Comparison of ENCODE assay signal across 17 mouse cellular contexts in the genomic region with DNA sequence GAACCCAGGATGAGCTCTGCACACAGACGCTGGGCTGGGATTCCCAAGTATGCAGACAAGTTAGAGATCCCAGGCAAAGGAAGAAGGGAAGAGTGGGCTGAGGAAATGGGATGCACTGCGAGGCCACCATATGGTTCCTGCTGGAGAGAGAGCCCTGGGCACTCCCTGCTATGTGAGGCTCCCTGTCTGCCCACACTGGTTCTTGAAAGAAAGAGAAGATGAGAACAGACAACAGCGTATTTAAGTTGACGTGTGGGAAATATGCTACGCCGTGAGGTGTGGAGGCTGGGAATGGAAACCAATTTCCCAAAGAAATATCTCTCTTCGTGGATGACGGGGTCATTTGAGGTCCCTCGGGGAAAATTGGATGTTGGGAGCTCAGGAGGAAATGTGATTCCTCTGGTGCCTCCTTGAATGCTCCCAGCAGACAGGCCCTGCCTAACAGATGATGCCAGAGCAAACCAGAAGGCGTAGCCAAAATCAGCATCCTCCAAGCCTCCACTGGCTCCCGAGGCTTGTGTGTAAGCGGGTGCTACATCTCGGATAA. TPM values are rescaled to one million over a fixed set of nuclear protein-coding genes. Genes with fewer than 3 reads are reported as not detected.
A peak's percentile ranks its signal among the peaks of the same experiment; 100 is the strongest.
DNase-seq lines count a peak whose midpoint lies in the region; ATAC-seq and TF ChIP-seq lines count a peak whose summit lies in the region.
"Had no signal": no experiment of that assay in that cellular context is flagged by ENCODE, and none has a peak within 500 bp of the region (broad histone marks: within the 10 kb centered on the region; RNA-seq: fewer than 3 reads in every experiment).

No protein-coding gene starts in this region.

- no peak overlapping the region for H3K4me3 ChIP-seq in hindbrain, embryonic 13.5 days
- no peak overlapping the region for H3K4me3 ChIP-seq in hindbrain, embryonic 14.5 days (replicated peaks; ENCODE audit: low read length)
- H3K4me3 ChIP-seq: embryonic facial prominence, embryonic 12.5 days; heart, adult 2 months had no signal

- no peaks in the 10 kb centered on the region for H3K27me3 ChIP-seq in hindbrain, embryonic 13.5 days
- no peaks in the 10 kb centered on the region for H3K27me3 ChIP-seq in hindbrain, embryonic 14.5 days (ENCODE audit: control insufficient read depth, insufficient read depth, low read length)
- H3K27me3 ChIP-seq: embryonic facial prominence, embryonic 12.5 days had no signal

- H3K27ac ChIP-seq in hindbrain, embryonic 13.5 days: 0 out of 2 replicates have a peak overlapping the region, but pooled peaks have one; percentile 25
- H3K27ac ChIP-seq in hindbrain, embryonic 14.5 days: no peak overlapping the region
- H3K27ac ChIP-seq: embryonic facial prominence, embryonic 12.5 days; heart, adult 2 months had no signal

- DNase-seq in hindbrain, embryonic 14.5 days (ENCODE audit: low spot score): no peak
- peak; percentile 44 for DNase-seq in brain, embryonic 14.5 days (ENCODE audit: low read depth)
- DNase-seq in frontal cortex, postnatal 36 days (ENCODE audit: low spot score in 2 of 2): peak; percentile 59 to 71
- DNase-seq in right cerebral cortex, adult 2 months (ENCODE audit: low spot score in 2 of 2): peak; percentile 56 to 67
- no peak for DNase-seq in lung, postnatal 36 days
- no peak for DNase-seq in urinary bladder, postnatal 10 days (ENCODE audit: low spot score)
- no peak for DNase-seq in kidney, postnatal 36 days
- DNase-seq: adrenal gland, postnatal 10 days; cerebellum, postnatal 10 days; heart, adult 2 months; kidney, adult 18-20 months; kidney, postnatal 4 days; lung, adult 18-20 months; midbrain, embryonic 14.5 days had no signal

- no peak overlapping the region for H3K9ac ChIP-seq in hindbrain, embryonic 13.5 days
- no peak overlapping the region for H3K9ac ChIP-seq in hindbrain, embryonic 14.5 days
- H3K9ac ChIP-seq: embryonic facial prominence, embryonic 12.5 days had no signal

- no peak overlapping the region for H3K4me2 ChIP-seq in hindbrain, embryonic 13.5 days
- H3K4me2 ChIP-seq in hindbrain, embryonic 14.5 days (replicated peaks): no peak overlapping the region
- H3K4me2 ChIP-seq: embryonic facial prominence, embryonic 12.5 days had no signal

- ATAC-seq in hindbrain, embryonic 13.5 days (ENCODE audit: low FRiP score): no peak; the same call in 1 of the 2 replicates
- no peak for ATAC-seq in hindbrain, embryonic 14.5 days (ENCODE audit: low FRiP score)
- ATAC-seq: hindbrain, embryonic 16.5 days had no signal

- H3K9me3 ChIP-seq in hindbrain, embryonic 13.5 days: no peaks in the 10 kb centered on the region
- no peaks in the 10 kb centered on the region for H3K9me3 ChIP-seq in hindbrain, embryonic 14.5 days (ENCODE audit: control insufficient read depth, low read length)
- H3K9me3 ChIP-seq: embryonic facial prominence, embryonic 12.5 days had no signal

- WGBS in hindbrain, embryonic 13.5 days: 61% methylated on average over 13 of the region's 13 CpGs
- 69% methylated on average over 13 of the region's 13 CpGs for WGBS in hindbrain, embryonic 14.5 days

- no peak for TF ChIP-seq CTCF in brain, embryonic 14.5 days (IDR thresholded peaks at IDR 0.05; ENCODE audit: borderline replicate concordance, extremely low read depth, insufficient read depth, insufficient read length)

- no peaks in the 10 kb centered on the region for H3K36me3 ChIP-seq in hindbrain, embryonic 13.5 days
- H3K36me3 ChIP-seq in hindbrain, embryonic 14.5 days (replicated peaks; ENCODE audit: control insufficient read depth, insufficient read depth): no peaks in the 10 kb centered on the region
- H3K36me3 ChIP-seq: embryonic facial prominence, embryonic 12.5 days had no signal

- peaks cover 16% of the 10 kb centered on the region for H3K4me1 ChIP-seq in hindbrain, embryonic 13.5 days (replicated peaks)
- no peaks in the 10 kb centered on the region; the same call in 1 of the 2 replicates for H3K4me1 ChIP-seq in hindbrain, embryonic 14.5 days (replicated peaks; ENCODE audit: control insufficient read depth, insufficient read depth, low read length)
- H3K4me1 ChIP-seq: embryonic facial prominence, embryonic 12.5 days had no signal

- no peak for TF ChIP-seq POLR2A in brain, embryonic 14.5 days (IDR thresholded peaks at IDR 0.05; ENCODE audit: borderline replicate concordance, extremely low read depth, insufficient read depth, insufficient read length, poor library complexity, severe bottlenecking)

RNA-seq across cellular contexts. Expression of gene Clstn2, which starts 58.1 kb away (rescaled TPM):
- 10.4 and 11.9 TPM in 2 replicates for polyA plus RNA-seq in hindbrain, embryonic 13.5 days (2015; fragmentation: Nextera tagmentation; extraction: Ambion mirVana)
- polyA plus RNA-seq in hindbrain, embryonic 14.5 days (2014; fragmentation: Nextera tagmentation; extraction: Ambion mirVana): 19.6 and 21.4 TPM in 2 replicates
- 18.0 and 25.1 TPM in 2 replicates for polyA plus RNA-seq in brain, embryonic 14.5 days (2012; rRNA removed)

Comparison
In these comparisons a context has a peak if more than half of its experiments do, and no peak if none do; other contexts are left out.
1. DNase-seq: peak in brain, embryonic 14.5 days (single experiment), frontal cortex, postnatal 36 days (2 of 2) and right cerebral cortex, adult 2 months (2 of 2); none in hindbrain, embryonic 14.5 days (single experiment), lung, postnatal 36 days (single experiment), urinary bladder, postnatal 10 days (single experiment) and kidney, postnatal 36 days (0 of 2).